Mouse (Mus musculus) liver, embryonic 11.5 days (tissue): ENCODE results near the gene Enpp5. TPM values are rescaled to one million over a fixed set of nuclear protein-coding genes. Genes with fewer than 3 reads are reported as not detected.
A peak's percentile ranks its signal among the peaks of the same experiment; 100 is the strongest.

Source experiments
- ATAC-seq: fragments of 200-750 bp; cut with Nextera tagmentation; replicated peaks from 2 replicates; pipeline ENCODE4 v1.8.0; 2017; ENCODE audit warnings: moderate number of reproducible peaks, mild to moderate bottlenecking, moderate TSS enrichment, moderate library complexity; ENCODE audit not compliant: low FRiP score
- DNase-seq: peaks from one replicate; pipeline ENCODE4 v3.0.0-alpha.2; 2017; ENCODE audit warnings: low spot score
- H3K27ac ChIP-seq: fragments of 300-500 bp; sonication (generic); 2 replicates; pipeline ENCODE4 v1.5.1; 2014; ENCODE audit warnings: mild to moderate bottlenecking, low read depth, low read length, control low read depth
- H3K27me3 ChIP-seq: fragments of 300-500 bp; sonication (generic); replicated peaks from 2 replicates; pipeline ENCODE4 v1.6.1; 2014; ENCODE audit warnings: low read length, mixed read lengths; ENCODE audit not compliant: control insufficient read depth, insufficient read depth
- H3K36me3 ChIP-seq: fragments of 300-500 bp; sonication (generic); 2 replicates; pipeline ENCODE4 v1.6.1; 2014; ENCODE audit warnings: mild to moderate bottlenecking, low read length, moderate library complexity, mixed read lengths; ENCODE audit not compliant: control insufficient read depth, insufficient read depth
- H3K4me1 ChIP-seq: fragments of 300-500 bp; sonication (generic); replicated peaks from 2 replicates; pipeline ENCODE4 v1.6.1; 2014; ENCODE audit warnings: low read length, mixed read lengths; ENCODE audit not compliant: control insufficient read depth, insufficient read depth
- H3K4me2 ChIP-seq: fragments of 300-500 bp; sonication (generic); 2 replicates; pipeline ENCODE4 v1.6.1; 2014; ENCODE audit warnings: mild to moderate bottlenecking, control low read depth, moderate library complexity
- H3K4me3 ChIP-seq: fragments of 300-500 bp; sonication (generic); 2 replicates; pipeline ENCODE4 v1.5.1; 2014; ENCODE audit warnings: low read depth, low read length, control low read depth
- H3K9ac ChIP-seq: fragments of 300-500 bp; sonication (generic); 2 replicates; pipeline ENCODE4 v1.6.1; 2014; ENCODE audit warnings: low read depth, low read length, control low read depth
- H3K9me3 ChIP-seq: fragments of 300-500 bp; sonication (generic); 2 replicates; pipeline ENCODE4 v1.6.1; 2016; ENCODE audit warnings: low read length, inconsistent platforms, mixed read lengths; ENCODE audit not compliant: control insufficient read depth
- WGBS: fragments of 180-500 bp; shearing (Covaris S2); extraction: QIAGEN DNeasy Blood & Tissue Kit; methylation state at CpG from one replicate; pipeline ENCODE4 v1.1.7; 2014; 5-methylcytosine and 5-hydroxymethylcytosine counted together
- polyA plus RNA-seq: library from polyadenylated mRNA; unstranded; fragments of >200 nt; fragmentation: Nextera tagmentation; extraction: Ambion mirVana; gene quantifications from 2 replicates; pipeline ENCODE4 v1.2.1, GENCODE M21; 2014

Enpp5 gene
- polyA plus RNA-seq, 1 experiment from 2014 or later = 6.2 TPM

- 0 out of 2 replicates have a peak within 1 kb of the TSS, but pooled peaks have one; percentile 46 for H3K27ac ChIP-seq
- peak; percentile 97 for ATAC-seq
- under 1% methylated on average over 64 of the region's 76 CpGs for WGBS
These were observed 26.9 kb downstream of the Enpp5 start, which contains the start of gene Enpp4 for GRCm38 (mm10) chr17:44105287-44106138. TSS of gene Enpp4 (minus strand) at chr17:44105809.

GRCm38 (mm10) chr17:44108331-44108730 is 29.7 kb downstream of the Enpp5 start:
- DNase-seq (no peak), ATAC-seq (no peak)
- no peaks in the 10 kb centered on the region for H3K9me3 ChIP-seq
- no peak overlapping the region for H3K4me3 ChIP-seq
- H3K36me3 ChIP-seq = no peaks in the 10 kb centered on the region
- H3K4me2 ChIP-seq = no peak overlapping the region
- peaks cover 6% of the 10 kb centered on the region; the same call in 1 of the 2 replicates for H3K4me1 ChIP-seq
- no peak overlapping the region for H3K9ac ChIP-seq
- no peaks in the 10 kb centered on the region for H3K27me3 ChIP-seq
- 77% methylated on average over 3 of the region's 3 CpGs for WGBS
- no peak overlapping the region for H3K27ac ChIP-seq

More at GRCm38 (mm10) chr17:44105287-44106138, 26.9 kb downstream of the Enpp5 start, which contains the start of gene Enpp4:
- peak; percentile 84 for DNase-seq
- Histone ChIP-seq H3K4me1 (peaks cover 6% of the 10 kb centered on the region; the same call in 1 of the 2 replicates), H3K9ac (peak within 1 kb of the TSS; percentile 65), H3K36me3 (no peaks in the 10 kb centered on the region), H3K4me3 (peak within 1 kb of the TSS; percentile 65), H3K4me2 (peak within 1 kb of the TSS; percentile 71), H3K9me3 (no peaks in the 10 kb centered on the region), H3K27me3 (no peaks in the 10 kb centered on the region)

- Histone ChIP-seq H3K27ac (no peak overlapping the region), H3K9ac (no peak overlapping the region), H3K36me3 (no peaks in the 10 kb centered on the region), H3K9me3 (no peaks in the 10 kb centered on the region), H3K27me3 (no peaks in the 10 kb centered on the region), H3K4me1 (no peaks in the 10 kb centered on the region), H3K4me2 (no peak overlapping the region), H3K4me3 (no peak overlapping the region)
- DNase-seq (no peak), ATAC-seq (no peak)
- WGBS = 61% methylated on average over 2 of the region's 2 CpGs
These were observed 38.0 kb downstream of the Enpp5 start for GRCm38 (mm10) chr17:44116584-44116983.

GRCm38 (mm10) chr17:44117721-44118120 is 39.1 kb downstream of the Enpp5 start:
- Histone ChIP-seq H3K4me3 (no peak overlapping the region), H3K27ac (no peak overlapping the region), H3K9ac (no peak overlapping the region), H3K9me3 (no peaks in the 10 kb centered on the region), H3K4me2 (no peak overlapping the region), H3K27me3 (no peaks in the 10 kb centered on the region), H3K36me3 (no peaks in the 10 kb centered on the region), H3K4me1 (no peaks in the 10 kb centered on the region)
- ATAC-seq (no peak), DNase-seq (no peak)
- WGBS = 69% methylated on average over 2 of the region's 2 CpGs

- H3K27me3 ChIP-seq = no peaks in the 10 kb centered on the region
- no peaks in the 10 kb centered on the region for H3K4me1 ChIP-seq
- no peaks in the 10 kb centered on the region for H3K9me3 ChIP-seq
- H3K4me2 ChIP-seq = no peak overlapping the region
- DNase-seq (no peak), ATAC-seq (no peak)
- H3K36me3 ChIP-seq = no peaks in the 10 kb centered on the region
- no peak overlapping the region for H3K27ac ChIP-seq
- 67% methylated on average over 4 of the region's 4 CpGs for WGBS
- H3K9ac ChIP-seq = no peak overlapping the region
- no peak overlapping the region for H3K4me3 ChIP-seq
These were observed 39.6 kb downstream of the Enpp5 start for GRCm38 (mm10) chr17:44118231-44118630.

- H3K36me3 ChIP-seq = no peaks in the 10 kb centered on the region
- ATAC-seq (no peak), DNase-seq (no peak)
- no peak overlapping the region for H3K4me3 ChIP-seq
- H3K4me1 ChIP-seq = no peaks in the 10 kb centered on the region
- no peak overlapping the region for H3K9ac ChIP-seq
- H3K27me3 ChIP-seq = no peaks in the 10 kb centered on the region
- WGBS = 54% methylated on average over 12 of the region's 12 CpGs
- no peak overlapping the region for H3K27ac ChIP-seq
- H3K4me2 ChIP-seq = no peak overlapping the region
- no peaks in the 10 kb centered on the region for H3K9me3 ChIP-seq
These were observed 42.9 kb downstream of the Enpp5 start for GRCm38 (mm10) chr17:44121366-44122100.

GRCm38 (mm10) chr17:44129092-44129750 is 50.6 kb downstream of the Enpp5 start:
- H3K4me3 ChIP-seq = no peak overlapping the region
- peaks cover 3% of the 10 kb centered on the region for H3K9me3 ChIP-seq
- no peak overlapping the region for H3K27ac ChIP-seq
- H3K27me3 ChIP-seq = no peaks in the 10 kb centered on the region
- ATAC-seq = no peak
- no peaks in the 10 kb centered on the region for H3K36me3 ChIP-seq
- H3K9ac ChIP-seq = no peak overlapping the region
- no peak overlapping the region for H3K4me2 ChIP-seq
- DNase-seq = no peak
- H3K4me1 ChIP-seq = no peaks in the 10 kb centered on the region
- WGBS = 82% methylated on average over 13 of the region's 13 CpGs

- Histone ChIP-seq H3K27me3 (0 out of 2 replicates have a peak, but pooled peaks cover 2% of the 10 kb centered on the region), H3K4me3 (no peak overlapping the region), H3K4me1 (no peaks in the 10 kb centered on the region), H3K9me3 (peaks cover 3% of the 10 kb centered on the region), H3K4me2 (no peak overlapping the region), H3K9ac (no peak overlapping the region), H3K36me3 (no peaks in the 10 kb centered on the region), H3K27ac (no peak overlapping the region)
- WGBS = 9% methylated on average over 7 of the region's 7 CpGs
- DNase-seq (no peak), ATAC-seq (no peak)
These were observed 51.8 kb downstream of the Enpp5 start for GRCm38 (mm10) chr17:44130429-44130828.
